Mouse (Mus musculus) liver, postnatal 0 days (tissue): ENCODE measurements around the gene Afap1l2. TPM values are rescaled to one million over a fixed set of nuclear protein-coding genes. Genes with fewer than 3 reads are reported as not detected.
A peak's percentile ranks its signal among the peaks of the same experiment; 100 is the strongest.

Source experiments
- ATAC-seq: fragments of 200-750 bp; cut with Nextera tagmentation; 2 replicates; pipeline ENCODE4 v1.8.0; 2017; ENCODE audit warnings: mild to moderate bottlenecking, moderate library complexity
- DNase-seq: peaks from one replicate; pipeline ENCODE4 v3.0.0-alpha.2; 2016
- H3K27ac ChIP-seq: fragments of 300-500 bp; sonication (generic); 2 replicates; pipeline ENCODE4 v1.5.1; 2014; ENCODE audit warnings: antibody characterized with exemption, moderate library complexity, mild to moderate bottlenecking, low read depth
- H3K27me3 ChIP-seq: fragments of 300-500 bp; sonication (generic); 2 replicates; pipeline ENCODE4 v1.6.1; 2014; ENCODE audit warnings: low read length, control low read depth, mixed read lengths; ENCODE audit not compliant: insufficient read depth
- H3K36me3 ChIP-seq: fragments of 300-500 bp; sonication (generic); replicated peaks from 2 replicates; pipeline ENCODE4 v1.6.1; 2014; ENCODE audit warnings: mild to moderate bottlenecking, control low read depth, low read length, moderate library complexity, mixed read lengths; ENCODE audit not compliant: insufficient read depth
- H3K4me1 ChIP-seq: fragments of 300-500 bp; sonication (generic); 2 replicates; pipeline ENCODE4 v1.6.1; 2014; ENCODE audit warnings: antibody characterized with exemption, mild to moderate bottlenecking, control low read depth; ENCODE audit not compliant: insufficient read depth
- H3K4me2 ChIP-seq: fragments of 300-500 bp; sonication (generic); 2 replicates; pipeline ENCODE4 v1.6.1; 2014; ENCODE audit warnings: low read depth, mild to moderate bottlenecking, low read length, moderate library complexity, mixed read lengths
- H3K4me3 ChIP-seq: fragments of 300-500 bp; sonication (generic); 2 replicates; pipeline ENCODE4 v1.5.1; 2014; ENCODE audit warnings: low read depth, low read length
- H3K9ac ChIP-seq: fragments of 300-500 bp; sonication (generic); replicated peaks from 2 replicates; pipeline ENCODE4 v1.6.1; 2014; ENCODE audit warnings: mild to moderate bottlenecking, moderate library complexity
- H3K9me3 ChIP-seq: fragments of 300-500 bp; sonication (generic); 2 replicates; pipeline ENCODE4 v1.6.1; 2016; ENCODE audit warnings: mild to moderate bottlenecking, control low read depth, low read length, mixed read lengths
- CTCF ChIP-seq: sonication (generic); IDR thresholded peaks from 2 replicates; pipeline ENCODE4 v1.5.1; 2016; ENCODE audit warnings: antibody characterized with exemption, low read depth
- EP300 ChIP-seq: IDR thresholded peaks from 2 replicates; pipeline ENCODE4 v1.6.1; 2016; ENCODE audit warnings: antibody characterized with exemption, low read depth, mild to moderate bottlenecking
- WGBS: fragments of 180-500 bp; shearing (Covaris S2); extraction: QIAGEN DNeasy Blood & Tissue Kit; methylation state at CpG from one replicate; pipeline ENCODE4 v1.1.7; 2014; ENCODE audit not compliant: insufficient replicate concordance; 5-methylcytosine and 5-hydroxymethylcytosine counted together
- polyA plus RNA-seq: library from polyadenylated mRNA; unstranded; fragments of >200 nt; fragmentation: Nextera tagmentation; extraction: Ambion mirVana; gene quantifications from 2 replicates; pipeline ENCODE4 v1.2.1, GENCODE M21; 2015

Gene Afap1l2
- polyA plus RNA-seq, 1 experiment from 2014 or later, result 1.1 TPM

GRCm38 (mm10) chr19:57028327-57029179, 20.5 kb upstream of the Afap1l2 start:
- Histone ChIP-seq H3K9ac (no peak overlapping the region), H3K27me3 (no peaks in the 10 kb centered on the region), H3K27ac (no peak overlapping the region), H3K9me3 (no peaks in the 10 kb centered on the region), H3K4me3 (no peak overlapping the region), H3K4me1 (no peaks in the 10 kb centered on the region), H3K4me2 (no peak overlapping the region), H3K36me3 (no peaks in the 10 kb centered on the region)
- TF ChIP-seq EP300, result no peak
- no peak for TF ChIP-seq CTCF
- no peak for ATAC-seq
- no peak for DNase-seq
- 45% methylated on average over 8 of the region's 8 CpGs for WGBS

DNA sequence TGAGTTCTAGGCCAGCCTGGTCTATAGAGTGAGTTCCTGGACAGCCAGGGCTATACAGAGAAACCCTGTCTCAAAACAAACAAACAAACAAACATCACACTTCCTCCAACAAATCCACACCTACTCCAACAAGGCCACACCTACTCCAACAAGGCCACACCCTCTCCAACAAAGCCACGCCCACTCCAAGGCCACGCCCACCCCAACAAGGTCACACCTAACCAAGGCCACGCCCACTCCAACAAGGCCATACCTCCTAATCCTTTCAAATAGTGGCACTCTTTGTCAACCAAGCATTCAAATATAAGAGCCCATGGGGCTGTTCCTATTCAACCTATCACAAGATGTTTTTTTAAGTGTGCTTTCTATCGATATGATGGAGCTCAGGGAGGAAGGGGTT, 18.5 kb upstream of the Afap1l2 start:
- TF ChIP-seq EP300 (no peak), CTCF (no peak)
- ATAC-seq (no peak), DNase-seq (no peak)
- no peak overlapping the region for H3K4me3 ChIP-seq
- H3K36me3 ChIP-seq, result no peaks in the 10 kb centered on the region
- no peaks in the 10 kb centered on the region for H3K4me1 ChIP-seq
- H3K9ac ChIP-seq, result no peak overlapping the region
- no peaks in the 10 kb centered on the region for H3K27me3 ChIP-seq
- no peak overlapping the region for H3K4me2 ChIP-seq
- no peak overlapping the region for H3K27ac ChIP-seq
- no peaks in the 10 kb centered on the region for H3K9me3 ChIP-seq
- 70% methylated on average over 4 of the region's 4 CpGs for WGBS

GRCm38 (mm10) chr19:57017785-57018179, 9.8 kb upstream of the Afap1l2 start:
- no peak overlapping the region for H3K9ac ChIP-seq
- H3K4me1 ChIP-seq, result peaks cover 5% of the 10 kb centered on the region; the same call in 1 of the 2 replicates
- no peak overlapping the region for H3K4me3 ChIP-seq
- no peak overlapping the region for H3K4me2 ChIP-seq
- H3K27me3 ChIP-seq, result no peaks in the 10 kb centered on the region
- H3K36me3 ChIP-seq, result no peaks in the 10 kb centered on the region
- DNase-seq, result no peak
- ATAC-seq, result no peak
- WGBS, result 71% methylated on average over 8 of the region's 8 CpGs
- H3K27ac ChIP-seq, result no peak overlapping the region
- H3K9me3 ChIP-seq, result no peaks in the 10 kb centered on the region
- TF ChIP-seq EP300 (no peak), CTCF (no peak)

DNA sequence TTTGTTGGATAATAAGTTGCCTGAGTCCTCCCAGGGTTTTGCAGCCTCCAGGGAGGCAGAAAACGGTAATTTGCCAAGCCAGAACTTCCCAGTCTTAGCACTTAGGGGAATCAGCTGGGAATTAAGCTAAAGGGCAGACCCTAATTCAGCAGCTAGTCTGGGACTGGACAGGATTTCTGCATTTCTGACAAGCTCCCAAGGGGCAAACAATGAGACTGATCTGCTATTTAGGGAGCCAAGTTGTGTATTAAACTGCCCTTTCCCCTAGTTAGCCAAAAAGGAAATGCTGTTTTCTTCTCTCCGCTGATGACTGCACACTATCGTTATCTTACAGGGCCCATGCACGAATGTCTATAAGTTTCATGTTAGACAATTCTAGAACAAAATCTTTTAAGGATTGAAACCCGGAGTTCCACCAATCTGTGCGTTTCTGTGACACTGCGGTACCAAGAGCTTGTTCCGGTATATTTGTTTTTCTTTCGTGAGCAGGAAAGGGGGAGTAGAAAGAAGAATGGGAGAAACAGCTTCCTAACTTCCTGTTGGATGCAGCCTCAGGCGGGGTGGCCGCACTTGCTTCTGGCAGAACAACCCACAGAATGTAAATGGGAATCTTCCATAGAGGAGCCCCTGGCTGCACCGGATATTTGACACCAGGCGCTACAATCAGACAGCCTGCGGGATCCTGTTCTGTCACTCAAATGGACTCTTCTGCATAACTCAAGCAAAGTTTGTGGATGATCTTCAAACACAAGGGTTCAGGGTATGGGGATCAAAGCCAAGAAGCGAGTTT, 9.2 kb upstream of the Afap1l2 start:
- 19% methylated on average over 15 of the region's 15 CpGs for WGBS
- 0 out of 2 replicates have a peak overlapping the region, but pooled peaks have one; percentile 35 for H3K4me2 ChIP-seq
- no peaks in the 10 kb centered on the region for H3K27me3 ChIP-seq
- H3K36me3 ChIP-seq, result no peaks in the 10 kb centered on the region
- H3K4me1 ChIP-seq, result peaks cover 5% of the 10 kb centered on the region; the same call in 1 of the 2 replicates
- no peak overlapping the region for H3K9ac ChIP-seq
- ATAC-seq, result no peak
- TF ChIP-seq EP300, result no peak
- no peak for TF ChIP-seq CTCF
- no peak overlapping the region for H3K4me3 ChIP-seq
- no peaks in the 10 kb centered on the region for H3K9me3 ChIP-seq
- H3K27ac ChIP-seq, result no peak overlapping the region
- no peak for DNase-seq

DNA sequence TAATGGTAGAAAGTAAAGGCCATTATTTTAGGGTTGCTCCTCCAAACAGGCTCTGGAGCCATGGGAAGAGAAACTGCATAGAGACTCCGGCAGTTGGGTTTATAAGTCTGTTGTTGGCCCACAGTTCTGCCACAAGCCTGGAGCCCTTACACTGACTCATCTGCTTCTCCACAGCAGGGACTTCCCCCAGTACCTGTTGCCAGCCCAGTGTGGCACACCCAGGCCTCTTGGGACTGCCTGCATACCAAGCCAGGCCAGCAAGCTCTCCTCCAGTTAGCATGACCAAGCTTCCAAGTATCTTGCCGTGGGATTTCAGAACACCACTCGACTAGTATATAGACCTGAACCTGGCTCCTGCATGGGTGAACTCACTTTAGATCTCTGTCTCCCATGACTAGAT, 6.8 kb upstream of the Afap1l2 start:
- ATAC-seq (no peak), DNase-seq (no peak)

GRCm38 (mm10) chr19:57013271-57013677, 5.2 kb upstream of the Afap1l2 start:
- H3K9me3 ChIP-seq, result no peaks in the 10 kb centered on the region
- ATAC-seq, result no peak
- no peak overlapping the region for H3K9ac ChIP-seq
- no peak overlapping the region for H3K4me3 ChIP-seq
- TF ChIP-seq CTCF (no peak), EP300 (no peak)
- no peaks in the 10 kb centered on the region for H3K36me3 ChIP-seq
- H3K4me1 ChIP-seq, result peaks cover 5% of the 10 kb centered on the region; the same call in 1 of the 2 replicates
- no peak for DNase-seq
- H3K4me2 ChIP-seq, result no peak overlapping the region
- no peak overlapping the region for H3K27ac ChIP-seq
- peaks cover 8% of the 10 kb centered on the region; the same call in 1 of the 2 replicates for H3K27me3 ChIP-seq
- WGBS, result 53% methylated on average over 6 of the region's 6 CpGs

More for the DNA sequence above, 6.8 kb upstream of the Afap1l2 start:
- TF ChIP-seq CTCF (no peak), EP300 (no peak)
- H3K27me3 ChIP-seq, result peaks cover 3% of the 10 kb centered on the region; the same call in 1 of the 2 replicates
- H3K36me3 ChIP-seq, result no peaks in the 10 kb centered on the region
- no peak overlapping the region for H3K9ac ChIP-seq
- no peak overlapping the region for H3K4me2 ChIP-seq
- no peak overlapping the region for H3K4me3 ChIP-seq
- H3K27ac ChIP-seq, result no peak overlapping the region
- H3K9me3 ChIP-seq, result no peaks in the 10 kb centered on the region
- WGBS, result 59% methylated on average over 3 of the region's 3 CpGs
- H3K4me1 ChIP-seq, result peaks cover 5% of the 10 kb centered on the region; the same call in 1 of the 2 replicates
